Comparison of ENCODE assay signal across 13 mouse cellular contexts in the genomic region with DNA sequence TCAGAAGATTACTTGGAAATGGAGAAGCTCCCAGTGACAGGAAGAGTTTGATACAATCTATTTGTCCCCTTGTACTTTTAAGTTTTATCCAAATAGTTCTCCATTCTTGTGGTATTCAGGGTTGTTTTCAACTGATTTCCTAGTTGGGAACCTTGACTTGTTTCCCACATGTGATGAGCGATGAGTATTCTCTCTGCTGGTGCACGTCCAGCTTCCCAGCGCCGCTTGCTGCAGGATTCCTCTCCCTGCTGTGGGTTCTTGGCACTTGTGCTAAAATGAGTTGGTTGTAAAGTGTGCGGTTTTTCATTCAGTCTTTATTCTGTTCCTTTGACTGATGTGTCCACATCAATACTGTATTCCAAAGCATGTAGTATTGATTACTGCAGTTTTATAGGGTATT.
DNase-seq lines count a peak whose midpoint lies in the region.
"Had no signal": no experiment of that assay in that cellular context is flagged by ENCODE, and none has a peak within 500 bp of the region (broad histone marks: within the 10 kb centered on the region; RNA-seq: fewer than 3 reads in every experiment).

No protein-coding gene starts in this region.

- DNase-seq in cerebellum, adult 18-20 months, result peak; percentile 8
- DNase-seq in cerebellum, adult 8-10 months, result no peak
- peak; percentile 24 to 53 for DNase-seq in cerebellum, postnatal 25 days
- no peak for DNase-seq in cerebellum, adult 11 months
- peak; percentile 8 for DNase-seq in gastrocnemius, postnatal 14 days
- no peak for DNase-seq in gastrocnemius, adult 8-10 months (ENCODE audit: low spot score in 2 of 2)
- peak; percentile 3 for DNase-seq in skeletal muscle tissue, adult 2 months (ENCODE audit: low read depth, low spot score)
- DNase-seq in heart, postnatal 4 days, result no peak
- DNase-seq: cerebellum, adult 11-12 months; gastrocnemius, postnatal 25 days; heart, adult 11 months; heart, postnatal 36 days; kidney, adult 8-10 months had no signal

- intact Hi-C loops in gastrocnemius, postnatal 14 days (cut with DNase I; ENCODE audit: low total_unique reads), result no loop called here

Comparison
In these comparisons a context has a peak if more than half of its experiments do, and no peak if none do; other contexts are left out.
1. DNase-seq: peak in cerebellum, adult 18-20 months (2 of 2), cerebellum, postnatal 25 days (2 of 2), gastrocnemius, postnatal 14 days (single experiment) and skeletal muscle tissue, adult 2 months (single experiment); none in cerebellum, adult 8-10 months (single experiment), cerebellum, adult 11 months (single experiment), gastrocnemius, adult 8-10 months (0 of 2) and heart, postnatal 4 days (single experiment).